Mouse (Mus musculus): ENCODE measurements at regions not wholly inside any gene's neighbourhood (a gene's known extent, or its start where the extent isn't known, plus 50 kb on each side); places are given as distances from the start of the nearest gene placed in this dataset.
A peak's percentile ranks its signal among the peaks of the same experiment; 100 is the strongest.

GRCm38 (mm10) chr13:32649982-32650381, 133.8 kb downstream of the Mylk4 start:
- H3K27me3 ChIP-seq (ENCODE audit: control insufficient read depth, insufficient read depth, low read length, poor library complexity, severe bottlenecking): no peaks in the 10 kb centered on the region
- no peaks in the 10 kb centered on the region for H3K36me3 ChIP-seq (ENCODE audit: control insufficient read depth, insufficient read depth, low read length, poor library complexity, severe bottlenecking)
- no peak for DNase-seq (ENCODE audit: low read depth, low spot score)

GRCm38 (mm10) chr13:32643030-32643750, 140.6 kb downstream of the Mylk4 start:
- Histone ChIP-seq H3K27me3 (ENCODE audit: control insufficient read depth, insufficient read depth, low read length, poor library complexity, severe bottlenecking) (no peaks in the 10 kb centered on the region), H3K36me3 (ENCODE audit: control insufficient read depth, insufficient read depth, low read length, poor library complexity, severe bottlenecking) (no peaks in the 10 kb centered on the region)
- DNase-seq (ENCODE audit: low read depth, low spot score): no peak

GRCm38 (mm10) chr13:32640941-32641340, 142.8 kb downstream of the Mylk4 start:
- H3K27me3 ChIP-seq (ENCODE audit: control insufficient read depth, insufficient read depth, low read length, poor library complexity, severe bottlenecking): no peaks in the 10 kb centered on the region
- DNase-seq (ENCODE audit: low read depth, low spot score): peak; percentile 26
- H3K36me3 ChIP-seq (ENCODE audit: control insufficient read depth, insufficient read depth, low read length, poor library complexity, severe bottlenecking): no peaks in the 10 kb centered on the region

GRCm38 (mm10) chr13:32630122-32630732, 153.5 kb downstream of the Mylk4 start:
- DNase-seq (ENCODE audit: low read depth, low spot score): no peak
- Histone ChIP-seq H3K36me3 (ENCODE audit: control insufficient read depth, insufficient read depth, low read length, poor library complexity, severe bottlenecking) (no peaks in the 10 kb centered on the region), H3K27me3 (ENCODE audit: control insufficient read depth, insufficient read depth, low read length, poor library complexity, severe bottlenecking) (no peaks in the 10 kb centered on the region)

- Histone ChIP-seq H3K27me3 (ENCODE audit: control insufficient read depth, insufficient read depth, low read length, poor library complexity, severe bottlenecking) (no peaks in the 10 kb centered on the region), H3K36me3 (ENCODE audit: control insufficient read depth, insufficient read depth, low read length, poor library complexity, severe bottlenecking) (no peaks in the 10 kb centered on the region)
- no peak for DNase-seq (ENCODE audit: low read depth, low spot score)
Measured at GRCm38 (mm10) chr13:32613916-32614315, 169.8 kb downstream of the Mylk4 start.

- peak; percentile 84 for DNase-seq (ENCODE audit: low read depth, low spot score)
- H3K36me3 ChIP-seq (ENCODE audit: control insufficient read depth, insufficient read depth, low read length, poor library complexity, severe bottlenecking): no peaks in the 10 kb centered on the region
- H3K27me3 ChIP-seq (ENCODE audit: control insufficient read depth, insufficient read depth, low read length, poor library complexity, severe bottlenecking): no peaks in the 10 kb centered on the region
Measured at GRCm38 (mm10) chr13:32611551-32612295, 172.0 kb downstream of the Mylk4 start.

GRCm38 (mm10) chr13:32610970-32611369, 172.8 kb downstream of the Mylk4 start:
- Histone ChIP-seq H3K36me3 (ENCODE audit: control insufficient read depth, insufficient read depth, low read length, poor library complexity, severe bottlenecking) (no peaks in the 10 kb centered on the region), H3K27me3 (ENCODE audit: control insufficient read depth, insufficient read depth, low read length, poor library complexity, severe bottlenecking) (no peaks in the 10 kb centered on the region)
- no peak for DNase-seq (ENCODE audit: low read depth, low spot score)

- no peaks in the 10 kb centered on the region for H3K36me3 ChIP-seq (ENCODE audit: control insufficient read depth, insufficient read depth, low read length, poor library complexity, severe bottlenecking)
- DNase-seq (ENCODE audit: low read depth, low spot score): peak; percentile 32
- no peaks in the 10 kb centered on the region for H3K27me3 ChIP-seq (ENCODE audit: control insufficient read depth, insufficient read depth, low read length, poor library complexity, severe bottlenecking)
Measured at GRCm38 (mm10) chr13:32608413-32608812, 175.3 kb downstream of the Mylk4 start.

GRCm38 (mm10) chr13:32603925-32604590, 179.7 kb downstream of the Mylk4 start:
- Histone ChIP-seq H3K27me3 (ENCODE audit: control insufficient read depth, insufficient read depth, low read length, poor library complexity, severe bottlenecking) (no peaks in the 10 kb centered on the region), H3K36me3 (ENCODE audit: control insufficient read depth, insufficient read depth, low read length, poor library complexity, severe bottlenecking) (no peaks in the 10 kb centered on the region)
- DNase-seq (ENCODE audit: low read depth, low spot score): peak; percentile 27

- no peaks in the 10 kb centered on the region for H3K27me3 ChIP-seq (ENCODE audit: control insufficient read depth, insufficient read depth, low read length, poor library complexity, severe bottlenecking)
- no peaks in the 10 kb centered on the region for H3K36me3 ChIP-seq (ENCODE audit: control insufficient read depth, insufficient read depth, low read length, poor library complexity, severe bottlenecking)
- DNase-seq (ENCODE audit: low read depth, low spot score): no peak
Measured at GRCm38 (mm10) chr13:32601315-32601714, 182.4 kb downstream of the Mylk4 start.

GRCm38 (mm10) chr13:32593611-32594010, 190.1 kb downstream of the Mylk4 start:
- H3K36me3 ChIP-seq (ENCODE audit: control insufficient read depth, insufficient read depth, low read length, poor library complexity, severe bottlenecking): no peaks in the 10 kb centered on the region
- DNase-seq (ENCODE audit: low read depth, low spot score): no peak
- no peaks in the 10 kb centered on the region for H3K27me3 ChIP-seq (ENCODE audit: control insufficient read depth, insufficient read depth, low read length, poor library complexity, severe bottlenecking)

GRCm38 (mm10) chr13:32593131-32593530, 190.6 kb downstream of the Mylk4 start:
- no peaks in the 10 kb centered on the region for H3K36me3 ChIP-seq (ENCODE audit: control insufficient read depth, insufficient read depth, low read length, poor library complexity, severe bottlenecking)
- no peak for DNase-seq (ENCODE audit: low read depth, low spot score)

GRCm38 (mm10) chr13:32581598-32581997, 202.2 kb downstream of the Mylk4 start:
- DNase-seq (ENCODE audit: low read depth, low spot score): no peak
- no peaks in the 10 kb centered on the region for H3K27me3 ChIP-seq (ENCODE audit: control insufficient read depth, insufficient read depth, low read length, poor library complexity, severe bottlenecking)
- no peaks in the 10 kb centered on the region for H3K36me3 ChIP-seq (ENCODE audit: control insufficient read depth, insufficient read depth, low read length, poor library complexity, severe bottlenecking)

More at GRCm38 (mm10) chr13:32593131-32593530, 190.6 kb downstream of the Mylk4 start:
- H3K27me3 ChIP-seq (ENCODE audit: control insufficient read depth, insufficient read depth, low read length, poor library complexity, severe bottlenecking): no peaks in the 10 kb centered on the region

- H3K27me3 ChIP-seq (ENCODE audit: control insufficient read depth, insufficient read depth, low read length, poor library complexity, severe bottlenecking): no peaks in the 10 kb centered on the region
- no peak for DNase-seq (ENCODE audit: low read depth, low spot score)
Measured at GRCm38 (mm10) chr13:32567850-32568249, 215.9 kb downstream of the Mylk4 start.

GRCm38 (mm10) chr13:32560666-32561065, 222.1 kb upstream of the Gmds start:
- no peaks in the 10 kb centered on the region for H3K27me3 ChIP-seq (ENCODE audit: control insufficient read depth, insufficient read depth, low read length, poor library complexity, severe bottlenecking)
- H3K36me3 ChIP-seq (ENCODE audit: control insufficient read depth, insufficient read depth, low read length, poor library complexity, severe bottlenecking): no peaks in the 10 kb centered on the region

More at GRCm38 (mm10) chr13:32567850-32568249, 215.9 kb downstream of the Mylk4 start:
- H3K36me3 ChIP-seq (ENCODE audit: control insufficient read depth, insufficient read depth, low read length, poor library complexity, severe bottlenecking): no peaks in the 10 kb centered on the region

More at GRCm38 (mm10) chr13:32560666-32561065, 222.1 kb upstream of the Gmds start:
- DNase-seq (ENCODE audit: low read depth, low spot score): no peak

Data from splenic B cell, adult 2 months (primary cell).